Mouse (Mus musculus) spleen, adult 12 weeks (tissue): ENCODE data around the gene Akt1.
A peak's percentile ranks its signal among the peaks of the same experiment; 100 is the strongest.

Experiments used
- DNase-seq: peaks from one replicate; pipeline ENCODE4 v3.0.0; 2022; ENCODE audit warnings: low spot score

Akt1 gene

DNA sequence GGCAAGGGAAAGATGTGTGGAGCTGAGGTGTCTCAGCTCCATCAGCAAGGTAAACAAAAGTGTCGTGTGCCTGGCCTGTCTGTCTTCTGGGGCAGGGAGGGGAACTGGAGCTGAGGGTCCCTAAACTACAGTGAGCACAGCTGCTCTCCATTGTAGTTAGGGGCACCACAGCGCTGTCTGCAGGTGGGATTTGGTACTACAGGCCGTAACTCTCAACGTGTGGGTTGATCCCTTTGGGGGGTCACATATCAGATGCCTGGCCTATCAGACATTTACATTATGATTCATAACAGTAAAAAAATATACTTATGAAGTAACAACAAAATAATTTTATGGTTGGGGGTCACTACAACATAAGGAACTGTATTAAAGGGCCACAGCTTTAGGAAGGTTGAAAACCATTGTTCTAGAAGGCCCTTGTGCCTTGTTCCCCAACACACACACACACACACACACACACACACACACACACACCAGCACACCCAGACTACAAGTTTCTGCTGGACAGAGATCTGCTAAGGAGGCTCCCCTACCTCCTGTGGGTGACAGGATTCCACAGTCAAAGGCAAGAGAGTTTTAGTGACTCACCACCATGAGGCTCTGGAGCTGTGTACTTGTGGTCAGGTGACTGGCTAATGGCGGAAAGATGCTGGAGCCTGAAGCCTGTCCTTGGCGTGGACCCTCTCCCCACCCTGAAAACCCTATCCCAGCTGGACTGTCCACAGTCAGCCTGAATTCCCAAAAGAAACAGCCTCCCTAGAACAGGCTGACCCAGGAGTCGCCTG, 47.4 kb downstream of the Akt1 start:
- no peak for DNase-seq

DNA sequence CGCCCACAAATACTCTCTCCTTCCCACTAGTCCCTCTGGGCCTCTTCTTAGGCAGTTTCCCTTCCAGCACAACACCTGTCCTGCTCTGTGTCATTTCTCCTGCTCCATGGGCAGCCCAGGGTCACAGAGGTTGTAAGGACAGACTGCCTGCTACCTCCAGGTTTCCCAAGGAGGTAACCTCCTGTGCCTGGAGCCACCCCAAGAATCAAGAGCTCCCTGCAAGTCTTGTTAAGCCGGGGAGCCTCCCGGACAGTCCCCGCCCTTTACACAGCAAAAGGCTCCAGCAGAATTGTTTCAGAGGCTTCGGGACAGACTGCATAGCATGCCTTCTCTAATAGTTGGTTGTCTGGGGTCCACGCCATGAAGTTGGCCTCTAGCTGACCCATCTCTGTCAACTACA, 48.2 kb downstream of the Akt1 start:
- no peak for DNase-seq

DNA sequence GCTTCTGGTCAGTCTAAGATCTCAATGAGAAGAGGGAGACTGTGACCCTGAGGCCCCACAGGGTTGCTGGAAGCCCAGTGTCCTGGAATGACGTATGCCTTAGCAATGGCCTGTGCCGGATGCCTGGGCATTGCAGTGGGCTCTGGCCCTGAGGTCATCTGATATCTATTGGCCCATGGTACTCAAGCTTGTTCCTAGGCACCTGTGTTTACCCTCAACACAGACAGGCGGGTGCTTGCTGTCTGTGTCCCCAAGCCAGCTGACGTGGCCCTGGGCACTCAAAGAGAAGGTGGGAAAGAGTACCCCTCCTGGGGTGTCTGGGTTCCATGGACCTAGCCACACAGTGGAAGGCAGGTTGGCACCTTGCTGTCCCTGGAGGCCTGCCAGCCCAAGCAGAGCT, 49.0 kb downstream of the Akt1 start:
- DNase-seq: no peak

DNA sequence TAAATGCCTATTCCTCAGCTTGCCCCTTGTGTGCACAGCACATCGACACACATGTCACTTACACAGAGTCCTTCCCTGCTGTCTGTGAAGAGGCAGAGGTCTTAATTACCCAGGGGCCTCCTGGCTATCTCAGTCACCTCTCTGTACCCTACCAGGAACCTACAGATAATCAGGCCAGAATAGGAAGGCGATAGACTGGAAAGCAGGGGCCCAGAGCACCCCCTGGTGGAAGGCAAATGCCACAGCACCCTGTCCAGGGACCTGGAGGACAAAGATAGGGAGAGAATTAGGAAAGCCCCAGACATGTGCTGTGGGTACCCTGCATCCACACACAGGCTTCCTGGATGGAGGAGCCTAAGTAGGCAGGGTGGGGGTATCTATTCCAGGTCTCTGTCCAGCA, 50.9 kb downstream of the Akt1 start:
- peak; percentile 51 for DNase-seq

DNA sequence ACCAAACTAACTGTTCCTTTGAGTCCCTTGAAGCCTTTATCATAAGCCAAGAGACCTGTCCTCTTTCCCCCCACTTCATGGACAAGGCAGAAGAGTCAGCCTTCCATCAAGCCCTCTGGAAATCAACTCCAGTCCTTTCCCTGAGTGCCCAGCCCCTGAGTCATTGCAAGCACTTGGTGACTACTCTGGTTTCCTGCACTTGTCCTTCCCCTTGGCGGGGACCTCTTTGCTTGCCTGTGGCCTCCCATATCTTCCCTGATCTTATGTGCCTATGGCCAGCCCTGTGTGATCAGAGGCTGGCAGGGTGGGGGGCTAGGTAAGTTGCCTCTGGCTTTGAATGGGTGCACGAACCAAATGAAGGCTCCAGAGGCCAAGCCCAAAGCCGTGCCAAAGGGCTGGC, 52.8 kb downstream of the Akt1 start:
- no peak for DNase-seq

DNA sequence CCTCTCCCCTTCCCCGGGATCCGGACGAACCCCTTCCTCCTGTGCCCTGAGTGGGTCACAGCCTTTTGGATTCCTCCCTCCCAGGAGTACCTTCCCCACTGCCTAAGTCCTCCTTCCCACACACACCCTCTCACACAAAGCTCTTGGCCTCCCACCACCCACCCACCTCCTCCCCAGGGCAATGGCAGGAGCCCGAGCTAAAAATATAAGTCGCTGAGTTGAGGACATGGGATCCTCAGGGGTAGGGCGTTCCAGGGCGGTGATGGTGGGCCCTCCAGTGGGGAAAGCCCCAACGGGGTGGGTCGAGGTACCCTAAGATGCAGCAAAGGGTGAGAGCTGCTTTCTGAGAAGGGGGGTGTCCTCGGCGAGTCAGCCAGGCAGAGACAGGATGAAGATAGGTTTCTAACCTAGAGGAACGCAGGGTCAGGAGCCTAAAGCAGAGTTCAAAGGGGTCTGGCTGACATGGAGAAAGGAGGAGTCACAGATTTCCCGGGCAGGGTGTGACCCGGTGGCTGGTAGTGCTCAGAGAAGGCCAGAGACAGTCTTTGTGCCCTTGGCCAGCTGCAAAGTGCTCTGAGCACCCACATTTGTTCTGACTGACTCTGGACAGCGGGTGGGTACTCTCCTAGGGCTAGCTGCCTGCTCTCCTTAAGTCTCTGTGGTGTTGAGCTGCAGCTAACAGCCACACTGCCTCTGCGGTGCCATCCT, 54.2 kb downstream of the Akt1 start:
- no peak for DNase-seq

DNA sequence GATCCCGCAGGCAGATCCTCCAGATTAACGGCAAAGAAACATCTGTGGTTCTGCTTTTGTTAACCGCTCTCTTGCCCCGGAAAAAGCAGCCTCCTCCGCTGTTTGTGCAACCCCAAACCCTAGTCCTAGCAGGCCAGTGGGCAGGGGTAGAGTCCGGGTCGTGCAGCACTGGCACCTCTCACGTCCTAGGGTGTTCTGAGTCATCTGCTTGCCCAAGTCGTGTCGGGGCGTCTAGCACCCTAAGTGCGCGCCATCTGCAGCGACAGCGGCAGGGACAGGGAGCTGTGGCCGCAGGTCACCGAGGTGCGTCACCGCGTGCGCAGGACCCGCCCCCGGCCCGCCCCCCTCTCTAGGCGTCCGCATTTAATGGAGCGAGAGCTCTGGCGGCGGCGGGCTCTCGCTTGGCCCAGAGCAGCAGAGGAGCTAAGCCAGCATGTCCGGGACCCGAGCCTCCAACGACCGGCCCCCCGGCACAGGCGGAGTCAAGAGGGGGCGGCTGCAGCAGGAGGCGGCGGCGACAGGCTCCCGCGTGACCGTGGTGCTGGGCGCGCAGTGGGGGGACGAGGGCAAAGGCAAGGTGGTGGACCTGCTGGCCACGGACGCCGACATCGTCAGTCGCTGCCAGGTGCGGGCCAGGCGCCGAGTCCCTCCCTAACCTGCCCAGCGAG, 54.9 kb downstream of the Akt1 start, which contains the start of gene Adssl1:
Gene Adssl1, plus strand, starts transcription at position 360 of the 668 bp plus-strand sequence.
- DNase-seq: no peak

DNA sequence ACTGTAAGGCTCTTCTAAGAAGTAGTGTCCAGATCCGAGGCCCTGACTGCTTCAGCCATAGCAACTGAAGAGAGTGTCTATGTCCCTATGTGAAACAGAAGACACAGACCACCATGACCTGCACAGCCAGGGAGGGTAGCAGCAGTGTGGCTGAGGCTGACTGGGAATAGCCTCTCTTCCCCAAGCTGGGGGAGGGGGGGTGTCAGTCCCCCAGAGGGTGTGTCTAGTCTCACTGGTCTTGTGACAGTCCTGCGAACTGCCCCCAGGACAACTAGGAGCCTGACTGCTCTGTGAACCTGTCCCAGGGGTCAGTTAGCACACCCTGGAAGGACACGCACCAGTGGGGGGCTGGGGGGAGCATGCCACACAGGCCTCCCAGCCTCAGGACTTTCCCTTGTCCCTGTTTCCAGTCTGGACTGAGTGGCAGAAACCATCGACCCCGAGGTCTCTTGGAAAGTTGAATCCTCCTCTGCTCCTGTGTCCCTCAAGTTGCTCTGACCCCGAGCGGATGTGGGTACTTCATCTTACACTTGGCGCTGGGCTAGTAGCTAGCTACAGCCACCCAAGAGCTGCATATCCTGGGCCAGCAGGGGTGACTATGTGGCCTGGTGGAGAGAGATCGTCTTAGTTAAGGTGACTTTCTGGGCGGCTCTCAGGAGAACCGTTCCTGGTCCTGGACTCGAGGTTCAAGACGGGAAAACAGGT, 55.6 kb downstream of the Akt1 start:
- DNase-seq: no peak

DNA sequence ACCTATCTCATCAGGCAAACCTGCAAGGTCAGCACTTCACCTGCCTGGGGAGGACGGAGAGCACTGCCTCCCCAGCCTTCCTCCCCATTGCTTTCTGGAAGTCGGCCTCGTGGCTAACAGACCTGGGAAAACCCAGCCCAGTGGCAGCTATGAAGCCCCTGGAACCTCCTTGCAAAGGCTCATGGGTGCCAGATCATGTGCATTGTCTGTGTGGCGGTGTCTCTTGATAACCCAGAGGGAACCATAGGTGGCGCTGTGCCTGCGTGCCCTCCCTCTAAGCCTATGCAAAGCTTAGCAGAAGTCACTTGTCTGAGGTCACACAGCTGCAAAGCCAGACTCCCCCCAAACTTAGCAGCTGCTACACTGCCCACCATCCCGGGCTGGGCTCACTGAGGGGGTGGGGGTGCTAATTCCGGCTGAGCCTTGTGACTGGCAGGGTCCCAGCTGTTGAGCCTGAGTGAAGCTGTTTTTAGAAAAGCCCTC, 56.7 kb downstream of the Akt1 start:
- DNase-seq: peak; percentile 52

DNA sequence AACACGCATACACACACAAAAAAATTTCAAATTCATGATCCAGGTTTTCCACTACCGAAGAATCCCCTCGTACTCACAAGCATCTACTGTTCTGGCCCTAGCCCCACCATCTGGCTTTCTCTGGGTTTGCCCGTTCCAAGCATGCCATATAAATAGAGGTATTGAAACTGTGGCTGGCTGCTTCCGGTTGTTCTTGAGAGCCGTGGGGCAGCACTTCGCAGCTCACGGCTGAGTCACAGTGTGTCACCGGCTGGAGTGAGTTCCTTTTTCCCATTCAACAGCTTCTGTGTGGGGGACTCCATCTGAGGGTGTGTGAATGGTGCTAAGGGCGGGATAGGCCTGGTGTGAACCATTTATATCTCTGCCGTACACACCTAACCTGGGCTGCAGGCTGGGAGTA, 57.5 kb downstream of the Akt1 start:
- DNase-seq: peak; percentile 25

DNA sequence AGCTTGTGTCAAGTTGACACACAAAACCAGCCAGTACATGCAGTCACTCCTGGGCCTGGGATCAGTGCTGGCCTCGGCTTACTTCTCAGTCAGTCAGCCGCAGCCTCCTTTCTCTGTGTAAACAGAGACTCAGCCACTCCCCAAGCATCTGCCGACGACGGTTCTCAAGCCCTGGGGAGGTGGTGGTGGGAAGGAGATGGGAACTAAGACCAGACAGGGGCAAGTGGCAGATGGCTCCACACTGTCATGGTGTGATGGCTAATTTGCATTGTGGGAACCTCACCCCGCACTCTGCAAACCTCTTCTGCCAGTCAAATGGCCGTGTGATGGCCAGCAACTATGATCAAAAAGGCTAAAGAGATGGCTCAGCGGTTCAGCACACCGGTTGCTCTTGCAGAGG, 58.0 kb downstream of the Akt1 start:
- no peak for DNase-seq

DNA sequence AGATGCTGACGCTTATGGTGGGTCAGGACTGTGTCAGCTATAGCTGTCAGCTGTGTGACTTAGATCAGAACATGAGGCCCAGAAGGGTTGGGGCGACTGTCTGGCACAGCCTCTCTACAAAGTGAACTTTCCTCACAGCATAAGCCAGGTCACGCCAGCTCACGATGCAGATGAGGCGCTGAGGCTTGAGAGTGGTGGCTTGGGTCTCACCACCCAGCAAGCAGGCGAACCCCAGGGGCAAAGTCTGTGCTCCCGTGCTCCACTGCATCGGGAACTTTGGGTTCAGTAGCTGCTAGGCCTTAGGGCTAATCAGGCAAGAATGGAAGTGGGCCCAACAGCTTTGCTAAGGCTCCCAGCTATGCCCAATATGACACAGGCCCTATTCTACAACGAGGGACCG, 65.7 kb downstream of the Akt1 start:
- no peak for DNase-seq

DNA sequence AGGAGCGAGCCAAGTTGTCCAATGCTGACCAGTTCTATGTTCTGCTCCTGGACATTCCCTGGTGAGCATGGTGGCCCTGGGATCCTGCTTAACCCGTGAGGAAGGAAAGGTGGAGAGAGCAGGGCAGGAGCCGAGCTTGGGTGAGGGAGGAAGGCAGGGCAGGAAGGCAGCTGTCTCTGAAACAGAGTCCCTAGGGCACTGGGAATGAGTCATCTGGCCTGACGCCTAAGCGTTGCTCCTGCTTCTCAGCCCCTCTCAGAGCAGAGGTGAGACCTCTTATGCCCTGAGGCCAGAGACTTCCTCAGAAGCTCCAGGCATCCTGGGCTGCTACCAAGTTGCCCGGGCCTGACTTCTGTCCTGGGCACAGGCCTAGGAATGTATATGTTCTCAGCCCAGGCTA, 67.7 kb downstream of the Akt1 start:
- DNase-seq: no peak

DNA sequence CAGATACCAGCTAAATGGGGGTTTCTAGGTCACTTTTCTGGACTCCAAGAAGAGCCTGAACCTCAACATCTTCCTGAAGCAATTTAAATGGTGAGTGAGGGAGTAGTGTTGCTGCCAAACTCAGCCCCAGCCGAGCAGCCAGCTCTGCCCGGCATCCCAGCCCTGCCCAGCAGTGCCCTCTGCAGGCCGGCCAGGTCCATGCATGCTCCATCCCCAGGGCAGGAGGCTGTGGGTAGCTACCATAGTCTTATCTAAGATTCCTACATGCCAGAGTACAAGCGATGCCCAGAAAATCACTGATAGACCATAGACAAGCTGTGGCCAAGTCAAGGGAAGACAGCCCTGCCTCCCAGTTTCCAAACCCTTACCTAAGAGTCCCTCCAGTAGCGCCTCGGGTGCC, 68.9 kb downstream of the Akt1 start:
- DNase-seq: peak; percentile 36

DNA sequence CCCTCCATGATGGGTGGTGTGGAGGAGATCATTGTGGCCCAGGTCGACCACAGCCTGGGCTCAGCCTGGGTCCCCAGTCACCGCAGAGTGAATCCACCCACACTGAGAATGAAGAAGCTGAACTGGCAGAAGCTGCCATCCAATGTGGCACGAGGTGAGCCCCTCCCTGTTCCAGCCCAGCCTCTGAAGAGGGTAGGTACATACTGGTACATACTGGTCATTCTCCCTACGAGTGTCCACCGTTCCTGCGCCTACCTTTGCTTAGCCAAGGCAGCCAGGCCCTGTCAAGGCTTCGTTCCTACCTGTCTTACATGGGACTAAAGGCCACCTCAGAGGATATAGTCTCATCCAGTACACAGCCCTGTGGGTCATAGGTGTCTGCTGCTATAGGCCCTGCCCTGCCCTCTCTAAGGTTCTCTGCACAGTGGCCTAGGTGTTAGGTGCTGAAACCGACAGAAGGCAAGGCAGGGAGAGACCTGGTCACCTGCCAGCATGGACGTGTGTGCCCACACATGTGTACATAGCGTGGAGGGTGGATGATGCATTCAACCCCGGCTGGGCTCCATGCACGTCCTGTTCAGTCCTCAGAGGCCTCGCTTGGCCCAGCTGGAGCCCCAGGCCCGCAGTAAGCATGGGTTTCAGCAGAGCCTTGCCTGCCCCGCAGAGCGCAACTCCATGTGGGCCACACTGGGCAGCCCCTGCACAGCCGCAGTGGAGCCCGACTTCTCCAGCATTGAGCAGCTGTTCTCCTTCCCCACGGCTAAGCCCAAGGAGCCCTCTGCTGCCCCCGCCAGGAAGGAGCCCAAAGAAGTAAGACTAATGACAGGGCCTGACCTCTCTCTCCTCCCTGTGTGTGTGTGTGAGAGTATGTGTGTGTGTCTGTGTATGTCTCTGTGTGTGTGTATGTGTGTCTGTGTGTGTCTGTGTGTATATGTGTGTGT, 69.7 kb downstream of the Akt1 start:
- no peak for DNase-seq

DNA sequence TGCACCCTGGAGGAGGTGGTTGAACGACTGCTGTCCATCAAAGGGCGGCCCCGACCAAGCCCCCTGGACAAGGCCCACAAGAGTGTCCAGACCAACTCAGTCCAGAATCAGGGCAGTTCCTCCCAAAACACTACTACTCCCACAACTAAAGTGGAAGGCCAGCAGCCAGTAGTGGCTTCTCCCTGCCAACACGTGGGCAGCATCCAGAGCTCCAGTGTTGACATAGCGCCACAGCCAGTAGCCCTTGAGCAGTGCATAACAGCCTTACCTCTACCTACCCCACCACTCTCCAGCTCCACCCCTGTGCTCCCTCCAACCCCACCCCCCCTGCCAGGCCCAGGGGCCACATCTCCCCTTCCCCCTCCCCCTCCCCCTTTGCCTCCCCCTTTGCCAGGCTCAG, 70.7 kb downstream of the Akt1 start:
- no peak for DNase-seq
